Mouse (Mus musculus) liver, adult (tissue): ENCODE data around the gene Dus2.

Source experiments
- GATA4 ChIP-seq: IDR thresholded peaks from 2 replicates; pipeline ENCODE4 v1.6.1; 2014; ENCODE audit warnings: mild to moderate bottlenecking, low read length; ENCODE audit not compliant: insufficient replicate concordance

Dus2 gene

DNA sequence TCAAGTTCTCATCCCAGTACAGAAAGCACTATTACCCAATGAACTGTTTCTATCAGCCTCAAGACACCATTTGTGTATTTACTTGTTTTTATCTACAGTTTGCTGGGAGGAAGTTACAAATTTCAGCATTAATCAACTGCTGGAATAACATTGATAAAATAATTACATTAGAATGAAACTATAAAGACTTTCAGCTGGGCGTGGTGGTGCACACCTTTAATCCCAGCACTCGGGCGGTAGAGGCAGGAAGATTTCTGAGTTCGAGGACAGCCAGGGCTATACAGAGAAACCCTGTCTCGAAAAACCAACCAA is 84.7 kb downstream of the Dus2 start:
- no peak for TF ChIP-seq GATA4

DNA sequence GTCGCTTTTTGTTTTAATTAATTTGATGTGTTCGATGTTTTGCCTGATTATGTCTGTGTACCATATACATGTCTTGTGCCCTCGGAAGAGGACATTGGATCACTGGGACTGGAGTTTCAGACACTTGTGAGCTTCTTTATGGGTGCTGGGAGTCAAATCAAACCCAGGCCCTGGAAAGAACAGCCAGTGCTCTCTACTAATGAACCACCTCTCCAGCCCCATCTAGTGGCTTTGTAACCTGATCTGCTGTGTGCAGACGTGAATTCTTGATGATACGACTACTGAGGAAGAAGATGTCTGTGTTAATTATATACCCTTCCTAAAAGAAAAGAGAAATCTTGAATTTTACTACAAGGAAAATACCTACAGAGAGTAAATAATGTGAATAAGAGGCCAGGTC is 85.5 kb downstream of the Dus2 start:
- TF ChIP-seq GATA4: no peak

GRCm38 (mm10) chr8:106077452-106078067 is 86.4 kb downstream of the Dus2 start:
- TF ChIP-seq GATA4: no peak

DNA sequence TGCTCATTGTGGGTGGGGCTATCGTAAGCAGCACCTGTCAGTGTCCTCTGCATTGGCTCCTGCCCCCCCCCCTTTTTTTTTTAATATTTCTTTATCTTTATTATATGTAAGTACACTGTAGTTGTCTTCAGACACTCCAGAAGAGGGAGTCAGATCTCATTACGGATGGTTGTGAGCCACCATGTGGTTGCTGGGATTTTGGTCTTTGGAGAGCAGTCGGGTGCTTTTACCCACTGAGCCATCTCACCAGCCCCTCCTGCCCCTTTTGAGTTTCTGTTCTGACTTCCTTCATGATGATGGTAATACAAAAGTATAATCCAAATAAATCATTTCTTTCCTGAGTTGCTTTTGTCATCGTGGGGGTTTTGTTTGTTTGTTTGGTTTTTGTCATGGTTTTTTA is 111.2 kb downstream of the Dus2 start:
- TF ChIP-seq GATA4: no peak
